Mouse (Mus musculus) limb, embryonic 14.5 days (tissue): ENCODE data around the gene Col23a1. TPM values are rescaled to one million over a fixed set of nuclear protein-coding genes. Genes with fewer than 3 reads are reported as not detected.

ENCODE experiments used
- ATAC-seq: fragments of 200-750 bp; cut with Nextera tagmentation; 2 replicates; pipeline ENCODE4 v1.8.0; 2017; ENCODE audit warnings: low read depth, moderate number of reproducible peaks, moderate TSS enrichment; ENCODE audit not compliant: low FRiP score
- DNase-seq: peaks from one replicate; pipeline ENCODE4 v3.0.0-alpha.2; 2015; ENCODE audit warnings: low spot score
- H3K27ac ChIP-seq: fragments of 300-500 bp; sonication (generic); replicated peaks from 2 replicates; pipeline ENCODE4 v1.5.1; 2014; ENCODE audit warnings: low read depth, mild to moderate bottlenecking, low read length, moderate library complexity, mixed read lengths
- H3K27me3 ChIP-seq: fragments of 300-500 bp; sonication (generic); 2 replicates; pipeline ENCODE4 v1.6.1; 2014; ENCODE audit warnings: low read length, mixed read lengths; ENCODE audit not compliant: control insufficient read depth, insufficient read depth
- H3K36me3 ChIP-seq: fragments of 300-500 bp; sonication (generic); 2 replicates; pipeline ENCODE4 v1.6.1; 2014; ENCODE audit warnings: mild to moderate bottlenecking, low read length, moderate library complexity, mixed read lengths; ENCODE audit not compliant: control insufficient read depth, insufficient read depth
- H3K4me1 ChIP-seq: fragments of 300-500 bp; sonication (generic); 2 replicates; pipeline ENCODE4 v1.6.1; 2014; ENCODE audit warnings: antibody characterized with exemption, low read length, mixed read lengths; ENCODE audit not compliant: control insufficient read depth, insufficient read depth
- H3K4me2 ChIP-seq: fragments of 300-500 bp; sonication (generic); replicated peaks from 2 replicates; pipeline ENCODE4 v1.6.1; 2014; ENCODE audit warnings: low read depth, mild to moderate bottlenecking, low read length, moderate library complexity; ENCODE audit not compliant: severe bottlenecking
- H3K4me3 ChIP-seq: fragments of 300-500 bp; sonication (generic); replicated peaks from 2 replicates; pipeline ENCODE4 v1.5.1; 2014; ENCODE audit warnings: low read length
- H3K9ac ChIP-seq: fragments of 300-500 bp; sonication (generic); 2 replicates; pipeline ENCODE4 v1.6.1; 2014; ENCODE audit warnings: mild to moderate bottlenecking, low read depth, low read length, moderate library complexity; ENCODE audit not compliant: severe bottlenecking
- H3K9me3 ChIP-seq: fragments of 300-500 bp; sonication (generic); 2 replicates; pipeline ENCODE4 v1.6.1; 2016; ENCODE audit warnings: low read length; ENCODE audit not compliant: control insufficient read depth
- POLR2A ChIP-seq: fragments of 200-500 bp; IDR thresholded peaks from 2 replicates; pipeline ENCODE4 v1.8.0; 2012; ENCODE audit warnings: inconsistent platforms, mild to moderate bottlenecking, moderate library complexity, borderline replicate concordance; ENCODE audit not compliant: insufficient read depth, insufficient read length; ENCODE audit errors: extremely low read depth
- WGBS: fragments of 180-500 bp; shearing (Covaris S2); extraction: QIAGEN DNeasy Blood & Tissue Kit; methylation state at CpG from one replicate; pipeline ENCODE4 v1.1.7; 2014; 5-methylcytosine and 5-hydroxymethylcytosine counted together
- polyA plus RNA-seq, 2 experiments: library from polyadenylated mRNA; depleted of rRNA in 1 of 2; stranded (reverse) in 1 of 2; unstranded in 1 of 2; fragments of >200 nt; fragmentation: Nextera tagmentation in 1 of 2; extraction: Ambion mirVana in 1 of 2; gene quantifications; 2 replicates each; pipeline versions ENCODE4 v1.2.1 to v1.2.3; 2012 to 2014

The Col23a1 gene
- polyA plus RNA-seq, 2 experiments = 28.0 to 29.4 TPM

DNA sequence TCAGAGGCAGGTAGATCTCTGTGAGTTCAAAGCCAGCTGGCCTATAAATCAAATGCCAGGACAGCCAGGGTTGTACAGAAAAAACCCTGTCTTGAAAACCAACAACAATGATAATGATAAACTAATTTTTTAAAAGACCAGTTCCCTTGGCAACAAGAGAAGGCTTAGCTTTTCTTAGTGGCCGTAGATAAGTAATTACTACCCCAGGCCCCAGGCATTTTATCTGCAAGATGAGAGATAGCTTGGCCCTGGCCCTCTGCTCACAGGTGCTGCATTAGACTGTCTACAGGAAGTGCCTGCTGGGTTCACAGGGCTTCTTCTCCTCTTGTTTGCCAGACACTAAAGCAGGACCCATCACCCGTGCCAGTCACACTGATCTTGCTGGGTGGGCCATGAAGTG, 265.3 kb downstream of the Col23a1 start:
- H3K4me1 ChIP-seq = peaks cover 12% of the 10 kb centered on the region; the same call in 1 of the 2 replicates
- 0 out of 2 replicates have a peak overlapping the region, but pooled peaks have one; percentile 6 for H3K4me2 ChIP-seq
- no peak overlapping the region for H3K9ac ChIP-seq
- ATAC-seq = no peak
- H3K27ac ChIP-seq = no peak overlapping the region
- H3K36me3 ChIP-seq = no peaks in the 10 kb centered on the region
- no peaks in the 10 kb centered on the region for H3K9me3 ChIP-seq
- DNase-seq = no peak
- 34% methylated on average over 2 of the region's 2 CpGs for WGBS
- no peak for TF ChIP-seq POLR2A
- H3K4me3 ChIP-seq = no peak overlapping the region
- H3K27me3 ChIP-seq = no peaks in the 10 kb centered on the region

DNA sequence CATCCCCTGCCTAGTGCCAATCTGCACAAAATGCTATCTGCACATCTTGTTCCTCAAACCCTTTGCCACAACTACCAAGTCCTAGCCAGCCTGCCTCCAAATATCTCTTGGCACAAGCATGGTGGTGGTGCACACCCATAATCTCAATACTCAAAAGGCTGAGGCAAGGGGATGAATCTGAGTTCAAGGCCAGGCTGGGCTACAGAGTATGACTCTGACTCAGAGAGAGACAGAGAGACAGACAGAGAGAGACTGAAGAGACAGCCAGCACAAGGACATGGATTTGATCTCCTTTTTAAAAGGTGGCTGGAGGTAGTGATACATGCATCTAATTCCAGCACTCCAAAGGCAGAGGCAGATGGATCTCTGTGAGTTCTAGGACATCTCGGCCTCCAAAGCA, 273.6 kb downstream of the Col23a1 start:
- no peak overlapping the region for H3K27ac ChIP-seq
- no peaks in the 10 kb centered on the region for H3K4me1 ChIP-seq
- DNase-seq = no peak
- H3K9ac ChIP-seq = no peak overlapping the region
- H3K4me2 ChIP-seq = no peak overlapping the region
- 100% methylated on average over 1 of the region's 1 CpGs for WGBS
- no peak overlapping the region for H3K4me3 ChIP-seq
- ATAC-seq = no peak
- no peaks in the 10 kb centered on the region for H3K36me3 ChIP-seq
- TF ChIP-seq POLR2A = no peak
- no peaks in the 10 kb centered on the region for H3K27me3 ChIP-seq
- no peaks in the 10 kb centered on the region for H3K9me3 ChIP-seq

DNA sequence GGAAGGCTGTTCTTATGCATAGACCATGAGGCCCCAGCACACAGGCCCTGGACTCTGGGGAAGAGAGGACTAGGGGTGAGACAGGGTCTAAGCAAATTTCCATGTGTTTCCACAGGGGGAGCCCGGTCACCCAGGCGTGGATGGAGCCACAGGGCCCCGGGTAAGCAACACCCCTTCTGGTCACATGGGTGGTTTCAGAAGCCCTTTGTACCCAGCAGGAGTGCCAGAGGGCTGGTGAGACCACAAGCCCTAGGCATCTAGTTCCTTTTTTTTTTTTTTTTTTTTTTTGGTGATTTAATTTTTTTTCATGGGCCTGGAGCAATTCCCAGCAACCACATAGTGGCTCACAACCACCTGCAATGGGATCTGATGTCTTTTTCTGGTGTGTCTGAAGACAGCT, 275.3 kb downstream of the Col23a1 start:
- 34% methylated on average over 3 of the region's 3 CpGs for WGBS
- no peaks in the 10 kb centered on the region for H3K9me3 ChIP-seq

DNA sequence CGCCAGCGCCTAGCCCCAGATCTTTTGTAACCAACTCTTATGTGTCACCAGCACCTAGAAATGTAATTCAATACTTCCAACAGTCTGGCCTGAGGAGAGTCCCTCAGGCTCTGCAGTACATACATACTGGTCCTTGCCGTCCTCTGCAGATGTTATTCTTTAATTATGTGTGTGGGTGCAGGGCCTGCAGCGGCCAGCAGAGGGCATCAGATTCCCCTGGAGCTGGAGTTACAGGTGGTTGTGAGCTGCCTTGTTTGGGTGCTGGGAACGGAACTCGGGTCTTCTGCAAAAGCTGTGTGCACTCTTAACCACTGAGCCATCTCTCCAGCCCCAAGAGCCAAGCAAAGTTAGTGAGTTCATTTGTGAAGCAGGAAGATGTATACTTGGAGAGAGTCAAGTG, 276.2 kb downstream of the Col23a1 start:
- H3K9me3 ChIP-seq = no peaks in the 10 kb centered on the region
- WGBS = 88% methylated on average over 6 of the region's 6 CpGs
- DNase-seq (no peak), ATAC-seq (no peak)
- H3K9ac ChIP-seq = no peak overlapping the region
- H3K4me3 ChIP-seq = no peak overlapping the region
- H3K4me1 ChIP-seq = no peaks in the 10 kb centered on the region
- H3K27me3 ChIP-seq = no peaks in the 10 kb centered on the region
- no peak overlapping the region for H3K27ac ChIP-seq
- H3K36me3 ChIP-seq = no peaks in the 10 kb centered on the region
- H3K4me2 ChIP-seq = no peak overlapping the region
- TF ChIP-seq POLR2A = no peak

More for the DNA sequence above, 275.3 kb downstream of the Col23a1 start:
- Histone ChIP-seq H3K27me3 (no peaks in the 10 kb centered on the region), H3K9ac (no peak overlapping the region), H3K4me3 (no peak overlapping the region), H3K4me2 (no peak overlapping the region), H3K4me1 (no peaks in the 10 kb centered on the region), H3K27ac (0 out of 2 replicates have a peak overlapping the region, but pooled peaks have one; percentile 33), H3K36me3 (no peaks in the 10 kb centered on the region)
- no peak for DNase-seq
- no peak for ATAC-seq
- no peak for TF ChIP-seq POLR2A

DNA sequence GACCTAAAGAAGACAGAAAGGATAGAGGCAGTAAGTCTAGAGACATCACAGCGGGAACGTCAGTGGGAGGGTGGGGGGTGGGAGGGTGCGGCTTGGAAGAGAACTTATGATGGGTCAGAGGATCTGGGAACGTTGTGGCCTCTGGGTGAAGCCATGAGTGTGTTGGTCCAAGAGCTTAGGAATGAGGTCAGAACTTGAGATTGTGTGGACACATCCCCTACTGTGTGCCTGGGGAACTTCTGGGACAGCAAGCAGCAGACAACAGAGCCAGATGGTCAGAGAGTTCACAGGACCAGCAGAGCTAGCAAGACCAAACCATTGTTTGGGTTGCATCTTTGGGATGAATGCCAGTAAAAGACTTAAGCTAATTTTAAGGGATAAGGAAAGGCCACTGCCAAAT, 279.1 kb downstream of the Col23a1 start:
- WGBS = 97% methylated on average over 4 of the region's 4 CpGs
- Histone ChIP-seq H3K4me3 (no peak overlapping the region), H3K9ac (no peak overlapping the region)

DNA sequence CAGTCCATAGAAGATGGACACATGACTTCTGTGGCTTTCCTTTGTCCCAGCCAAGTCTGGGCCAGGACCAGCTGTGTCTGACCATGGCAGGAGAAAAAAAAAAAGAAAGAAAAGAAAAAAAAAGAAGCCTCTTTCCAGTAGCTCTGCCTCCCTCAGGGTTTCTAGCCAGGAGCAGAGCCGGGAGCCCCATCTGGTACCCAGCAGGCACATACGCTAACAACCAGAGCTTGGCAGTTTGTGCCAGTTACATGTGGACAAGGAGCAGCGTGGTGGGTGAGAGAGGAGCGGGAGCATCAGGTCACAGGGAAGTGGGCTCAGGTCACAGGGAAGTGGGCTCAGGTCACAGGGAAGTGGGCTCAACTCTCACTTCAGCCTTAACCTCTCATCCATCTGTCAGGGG, 286.7 kb downstream of the Col23a1 start:
- H3K27ac ChIP-seq = no peak overlapping the region
- no peaks in the 10 kb centered on the region for H3K4me1 ChIP-seq
- WGBS = 79% methylated on average over 4 of the region's 4 CpGs
- H3K9ac ChIP-seq = no peak overlapping the region
- H3K4me2 ChIP-seq = no peak overlapping the region
- TF ChIP-seq POLR2A = no peak
- no peaks in the 10 kb centered on the region for H3K9me3 ChIP-seq
- no peaks in the 10 kb centered on the region for H3K27me3 ChIP-seq
- DNase-seq = no peak
- ATAC-seq = no peak
- 0 out of 2 replicates have a peak, but pooled peaks cover 9% of the 10 kb centered on the region for H3K36me3 ChIP-seq
- no peak overlapping the region for H3K4me3 ChIP-seq

More for the DNA sequence above, 279.1 kb downstream of the Col23a1 start:
- Histone ChIP-seq H3K27me3 (no peaks in the 10 kb centered on the region), H3K27ac (no peak overlapping the region), H3K4me1 (no peaks in the 10 kb centered on the region), H3K36me3 (0 out of 2 replicates have a peak, but pooled peaks cover 3% of the 10 kb centered on the region), H3K4me2 (no peak overlapping the region), H3K9me3 (no peaks in the 10 kb centered on the region)
- no peak for TF ChIP-seq POLR2A
- no peak for DNase-seq
- ATAC-seq = no peak
